Mouse (Mus musculus) embryo, embryonic 10.5 days (tissue): ENCODE measurements at regions not wholly inside any gene's neighbourhood (a gene's known extent, or its start where the extent isn't known, plus 50 kb on each side); places are given as distances from the start of the nearest gene placed in this dataset.

Experiments
- DNase-seq: peaks from one replicate; pipeline ENCODE4 v3.0.0-alpha.2; 2015; ENCODE audit warnings: low spot score

- no peak for DNase-seq
Observed at GRCm38 (mm10) chr3:145207071-145207470, 85.2 kb upstream of the Col24a1 start.

- DNase-seq = no peak
Observed at GRCm38 (mm10) chr3:145210166-145210565, 82.1 kb upstream of the Col24a1 start.

GRCm38 (mm10) chr3:145216987-145217515 is 75.2 kb upstream of the Col24a1 start:
- DNase-seq = no peak

GRCm38 (mm10) chr3:145222922-145223321 is 69.3 kb upstream of the Col24a1 start:
- no peak for DNase-seq

- no peak for DNase-seq
Observed at GRCm38 (mm10) chr3:145224040-145224439, 68.2 kb upstream of the Col24a1 start.

GRCm38 (mm10) chr3:145230721-145231120 is 61.6 kb upstream of the Col24a1 start:
- peak; percentile 20 for DNase-seq

- no peak for DNase-seq
Observed at GRCm38 (mm10) chr3:145242138-145242537, 50.1 kb upstream of the Col24a1 start.
